Mouse (Mus musculus) heart, postnatal 0 days (tissue): Measurements from ENCODE around the gene Mrpl51.

Source experiments
- CTCF ChIP-seq: IDR thresholded peaks from 2 replicates; pipeline ENCODE4 v1.5.1; 2016; ENCODE audit warnings: antibody characterized with exemption, control low read depth, low read depth
- EP300 ChIP-seq: IDR thresholded peaks from 2 replicates; pipeline ENCODE4 v1.6.1; 2016; ENCODE audit warnings: antibody characterized with exemption, low read depth

DNA sequence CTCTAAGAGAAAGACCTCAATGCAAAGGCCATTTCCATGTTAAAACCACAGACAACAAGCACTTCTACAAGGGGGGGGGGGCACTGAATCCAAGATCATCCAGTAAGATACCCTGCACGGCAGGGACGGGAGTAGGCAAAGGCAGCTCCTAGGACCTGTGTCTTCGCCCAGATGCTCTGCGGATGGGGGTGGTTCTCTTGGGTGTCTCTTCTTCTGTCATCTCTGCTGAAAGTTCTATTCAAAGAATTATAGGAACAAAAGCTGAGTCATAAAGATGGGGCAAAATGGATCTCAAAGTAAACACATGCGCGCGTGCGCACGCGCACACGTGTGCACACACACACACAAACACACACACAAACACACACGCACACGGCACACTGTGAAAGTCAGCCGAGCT lies 23.5 kb upstream of the Mrpl51 start:
- TF ChIP-seq CTCF = no peak
- TF ChIP-seq EP300 = no peak
